Mouse (Mus musculus) thymus, postnatal 4 days (tissue): Measurements from ENCODE around the gene Tagap.
"Not testable (repeated sequence)": the region's sequence is repeated elsewhere in the genome, so short reads cannot be mapped to it uniquely, and the experiment has no call there.

Source experiments
- DNase-seq: peaks from one replicate; pipeline ENCODE4 v3.0.0; 2021

The Tagap gene

GRCm38 (mm10) chr17:7916782-7917574, 8.8 kb upstream of the Tagap start:
- no peak for DNase-seq

- no peak for DNase-seq
Observed at GRCm38 (mm10) chr17:7918355-7918754, 7.4 kb upstream of the Tagap start.

- no peak for DNase-seq
Observed at GRCm38 (mm10) chr17:7919209-7919608, 6.6 kb upstream of the Tagap start.

- DNase-seq, result no peak
Observed at GRCm38 (mm10) chr17:7922564-7922963, 3.2 kb upstream of the Tagap start.

- no peak for DNase-seq
Observed at GRCm38 (mm10) chr17:7924185-7924725, 1.5 kb upstream of the Tagap start.

- DNase-seq, result peak; percentile 92
Observed at GRCm38 (mm10) chr17:7927582-7928535, 2.1 kb downstream of the Tagap start.

- no peak for DNase-seq
Observed at GRCm38 (mm10) chr17:7928662-7929061, 2.9 kb downstream of the Tagap start.

GRCm38 (mm10) chr17:7929279-7929678, 3.5 kb downstream of the Tagap start:
- peak; percentile 34 for DNase-seq

- DNase-seq, result no peak
Observed at GRCm38 (mm10) chr17:7931096-7931990, 5.5 kb downstream of the Tagap start.

- not testable (repeated sequence) for DNase-seq
Observed at GRCm38 (mm10) chr17:7932121-7932520, 6.3 kb downstream of the Tagap start.

- DNase-seq, result peak; percentile 69
Observed at GRCm38 (mm10) chr17:7939640-7940039, 13.8 kb downstream of the Tagap start.

GRCm38 (mm10) chr17:7945117-7946052, 19.6 kb downstream of the Tagap start, which contains the start of gene Rsph3a:
TSS of gene Rsph3a (plus strand) at chr17:7945614.
- DNase-seq, result peak; percentile 75

- DNase-seq, result not testable (repeated sequence)
Observed at GRCm38 (mm10) chr17:7946053-7946627, 20.3 kb downstream of the Tagap start.

- DNase-seq, result not testable (repeated sequence)
Observed at GRCm38 (mm10) chr17:7951333-7951732, 25.5 kb downstream of the Tagap start.

- not testable (repeated sequence) for DNase-seq
Observed at GRCm38 (mm10) chr17:7957242-7957641, 31.4 kb downstream of the Tagap start.

GRCm38 (mm10) chr17:7963333-7963732, 37.5 kb downstream of the Tagap start:
- DNase-seq, result not testable (repeated sequence)

GRCm38 (mm10) chr17:7964398-7964797, 38.6 kb downstream of the Tagap start:
- DNase-seq, result not testable (repeated sequence)

GRCm38 (mm10) chr17:7968490-7968889, 42.7 kb downstream of the Tagap start:
- not testable (repeated sequence) for DNase-seq

GRCm38 (mm10) chr17:7969782-7970181, 44.0 kb downstream of the Tagap start:
- not testable (repeated sequence) for DNase-seq

GRCm38 (mm10) chr17:7983484-7983883, 57.7 kb downstream of the Tagap start:
- DNase-seq, result not testable (repeated sequence)
